Mouse (Mus musculus) thymus, postnatal 14 days (tissue): ENCODE results near the gene D8Ertd738e.
A peak's percentile ranks its signal among the peaks of the same experiment; 100 is the strongest.

Source experiments
- DNase-seq: peaks from one replicate; pipeline ENCODE4 v3.0.0; 2021

The D8Ertd738e gene

GRCm38 (mm10) chr8:84249257-84250170 lies at the start of gene D8Ertd738e:
Gene D8Ertd738e, minus strand, starts transcription at chr8:84249719.
- peak; percentile 89 for DNase-seq

- DNase-seq: no peak
Observed at GRCm38 (mm10) chr8:84297029-84297785, 47.7 kb upstream of the D8Ertd738e start.

GRCm38 (mm10) chr8:84291688-84292087 lies 42.2 kb upstream of the D8Ertd738e start:
- DNase-seq: peak; percentile 57

- no peak for DNase-seq
Observed at GRCm38 (mm10) chr8:84291086-84291485, 41.6 kb upstream of the D8Ertd738e start.

- DNase-seq: peak; percentile 40
Observed at GRCm38 (mm10) chr8:84288892-84289291, 39.4 kb upstream of the D8Ertd738e start.

- DNase-seq: peak; percentile 72
Observed at GRCm38 (mm10) chr8:84285665-84286064, 36.1 kb upstream of the D8Ertd738e start.

GRCm38 (mm10) chr8:84284608-84285063 lies 35.1 kb upstream of the D8Ertd738e start:
- no peak for DNase-seq

- DNase-seq: no peak
Observed at GRCm38 (mm10) chr8:84280777-84281176, 31.3 kb upstream of the D8Ertd738e start.

- DNase-seq: no peak
Observed at GRCm38 (mm10) chr8:84276447-84276846, 26.9 kb upstream of the D8Ertd738e start.

- no peak for DNase-seq
Observed at GRCm38 (mm10) chr8:84273968-84274367, 24.4 kb upstream of the D8Ertd738e start.

GRCm38 (mm10) chr8:84272302-84272701 lies 22.8 kb upstream of the D8Ertd738e start:
- no peak for DNase-seq

GRCm38 (mm10) chr8:84269950-84270773 lies 20.6 kb upstream of the D8Ertd738e start, which contains the start of gene Ccdc130:
Gene Ccdc130, minus strand, starts transcription at chr8:84270380.
- peak; percentile 100 for DNase-seq

GRCm38 (mm10) chr8:84261098-84261497 lies 11.6 kb upstream of the D8Ertd738e start:
- no peak for DNase-seq

- DNase-seq: peak; percentile 82
Observed at GRCm38 (mm10) chr8:84256822-84257610, 7.5 kb upstream of the D8Ertd738e start, which contains the start of gene Mri1. Gene Mri1, minus strand, starts transcription at chr8:84257326.

GRCm38 (mm10) chr8:84256458-84256821 lies 6.9 kb upstream of the D8Ertd738e start:
- no peak for DNase-seq

GRCm38 (mm10) chr8:84255858-84256257 lies 6.3 kb upstream of the D8Ertd738e start:
- no peak for DNase-seq

- no peak for DNase-seq
Observed at GRCm38 (mm10) chr8:84241821-84242220, 7.7 kb downstream of the D8Ertd738e start.

- DNase-seq: no peak
Observed at GRCm38 (mm10) chr8:84241167-84241566, 8.4 kb downstream of the D8Ertd738e start.

- DNase-seq: peak; percentile 43
Observed at GRCm38 (mm10) chr8:84237542-84238229, 11.8 kb downstream of the D8Ertd738e start.

GRCm38 (mm10) chr8:84236998-84237473 lies 12.5 kb downstream of the D8Ertd738e start, which contains the start of gene Zswim4:
Gene Zswim4, minus strand, starts transcription at chr8:84237055.
- DNase-seq: peak; percentile 95
